Mouse (Mus musculus): ENCODE measurements around the gene Nphp4. TPM values are rescaled to one million over a fixed set of nuclear protein-coding genes. Genes with fewer than 3 reads are reported as not detected.

Nphp4 gene
- polyA plus RNA-seq, 1 experiment = 2.1 TPM

GRCm38 (mm10) chr4:152568006-152568405 is 91.5 kb downstream of the Nphp4 start:
- no peak for DNase-seq (ENCODE audit: low read depth)

- no peak for DNase-seq (ENCODE audit: low read depth)
Measured at GRCm38 (mm10) chr4:152568662-152569395, 92.3 kb downstream of the Nphp4 start.

- DNase-seq (ENCODE audit: low read depth) = no peak
Measured at GRCm38 (mm10) chr4:152574266-152574665, 97.8 kb downstream of the Nphp4 start.

GRCm38 (mm10) chr4:152576826-152577225 is 100.3 kb downstream of the Nphp4 start:
- DNase-seq (ENCODE audit: low read depth) = no peak

DNA sequence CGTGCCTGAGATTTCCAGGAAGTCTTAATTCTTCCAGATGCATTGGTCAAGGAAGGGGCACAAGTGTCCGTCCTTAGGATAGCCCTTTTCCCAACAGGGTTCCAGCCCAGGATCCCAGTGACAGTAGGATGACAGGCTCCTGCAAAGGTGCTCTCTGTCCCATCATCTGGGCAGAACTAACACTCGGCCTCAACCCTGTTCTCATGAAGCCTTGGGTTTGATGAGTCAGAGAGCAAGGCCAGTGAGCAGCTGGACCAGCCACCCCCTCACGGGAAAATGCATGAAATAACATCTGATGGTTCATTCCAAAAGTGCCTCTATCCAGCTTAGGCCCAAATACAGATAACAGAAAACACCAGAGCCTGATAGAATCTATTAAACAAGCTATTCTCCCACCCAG is 103.5 kb downstream of the Nphp4 start:
- no peak for DNase-seq (ENCODE audit: low read depth)

- no peak for DNase-seq (ENCODE audit: low read depth)
Measured at GRCm38 (mm10) chr4:152582206-152582605, 105.7 kb downstream of the Nphp4 start.

DNA sequence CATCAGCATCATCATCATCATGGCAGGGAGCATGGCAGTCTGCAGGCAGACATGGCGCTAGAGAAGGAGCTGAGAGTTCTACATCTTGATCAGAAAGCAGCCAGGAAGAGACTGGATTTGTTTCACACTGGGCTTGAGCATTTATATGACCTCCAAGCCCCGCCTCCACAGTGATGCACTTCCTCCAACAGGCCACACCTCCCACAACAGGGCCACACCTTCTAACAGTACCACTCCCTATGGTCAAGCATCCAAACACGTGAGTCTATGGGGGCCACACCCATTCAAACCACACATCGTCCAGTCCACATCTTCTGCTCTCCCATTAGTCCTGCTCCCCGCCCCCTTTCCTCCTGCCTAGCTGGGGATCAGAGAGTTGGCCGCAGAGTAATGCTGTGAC is 107.1 kb downstream of the Nphp4 start:
- DNase-seq (ENCODE audit: low read depth) = no peak

- DNase-seq (ENCODE audit: low read depth) = no peak
Measured at GRCm38 (mm10) chr4:152585526-152585925, 109.0 kb downstream of the Nphp4 start.

DNA sequence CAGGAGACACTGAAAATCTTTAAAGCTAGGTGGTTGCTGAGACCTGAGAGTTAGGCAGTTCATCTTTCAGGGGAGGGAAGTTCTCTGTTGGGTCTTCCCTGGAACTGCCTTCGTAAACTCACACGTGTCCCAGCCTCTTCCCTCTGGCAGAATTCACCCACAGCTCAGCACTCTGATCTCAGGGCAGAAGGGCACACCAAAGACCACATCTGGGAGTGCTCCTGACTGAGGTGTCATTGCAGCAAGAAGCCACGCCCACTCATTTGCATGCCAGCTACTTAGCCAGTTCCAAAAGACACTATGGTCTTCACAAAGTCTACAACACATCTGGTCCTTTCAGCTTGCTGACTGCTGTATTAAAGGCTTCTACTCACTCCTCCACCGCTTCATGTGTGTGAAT is 109.7 kb downstream of the Nphp4 start:
- no peak for DNase-seq (ENCODE audit: low read depth)

DNA sequence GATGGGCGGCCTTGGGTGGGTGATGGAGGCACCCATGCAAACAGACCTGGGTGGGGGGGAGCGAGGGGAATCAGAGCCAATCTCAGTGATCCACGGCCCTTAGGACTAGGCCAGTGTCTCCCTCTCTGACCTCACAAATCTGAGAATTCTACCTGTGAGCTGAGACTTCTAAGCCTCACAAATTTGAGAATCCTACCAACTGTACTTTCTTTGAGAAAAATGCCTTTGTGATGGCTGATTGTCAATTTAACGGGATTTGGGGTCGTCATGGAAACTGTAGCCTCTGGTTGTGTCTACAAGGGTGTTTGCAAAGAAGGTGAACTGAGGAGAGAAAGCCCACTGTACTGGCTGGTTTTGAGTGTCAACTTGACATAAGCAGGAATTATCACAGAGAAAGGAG is 127.8 kb downstream of the Nphp4 start:
- no peak for DNase-seq (ENCODE audit: low read depth)

GRCm38 (mm10) chr4:152609196-152609595 is 132.7 kb downstream of the Nphp4 start:
- no peak for DNase-seq (ENCODE audit: low read depth)

GRCm38 (mm10) chr4:152610026-152610425 is 133.5 kb downstream of the Nphp4 start:
- no peak for DNase-seq (ENCODE audit: low read depth)

Other genes starting within 250 kb of the Nphp4 start
- 23.2 and 39.4 TPM in 2 replicates for gene Gpr153, start 202.5 kb upstream of the Nphp4 start, polyA plus RNA-seq (2012; rRNA removed)
- gene Hes3, start 185.0 kb upstream of the Nphp4 start, polyA plus RNA-seq (2012; rRNA removed) = not detected in 2 replicates
- 35.4 and 38.1 TPM in 2 replicates for gene Icmt, start 179.5 kb upstream of the Nphp4 start, polyA plus RNA-seq (2012; rRNA removed)
- 3.5 and 6.1 TPM in 2 replicates for gene Rnf207, start 157.7 kb upstream of the Nphp4 start, polyA plus RNA-seq (2012; rRNA removed)
- 60.1 and 82.3 TPM in 2 replicates for gene Rpl22, start 151.0 kb upstream of the Nphp4 start, polyA plus RNA-seq (2012; rRNA removed)
- 0.28 and 0.49 TPM in 2 replicates for gene Chd5, start 138.1 kb upstream of the Nphp4 start, polyA plus RNA-seq (2012; rRNA removed)
- 3.1 and 3.3 TPM in 2 replicates for gene Kcnab2, start 1.2 kb downstream of the Nphp4 start, polyA plus RNA-seq (2012; rRNA removed)